Mouse (Mus musculus) hindbrain, embryonic 15.5 days (tissue): Measurements from ENCODE around the gene Lin37. TPM values are rescaled to one million over a fixed set of nuclear protein-coding genes. Genes with fewer than 3 reads are reported as not detected.

ENCODE experiments used
- ATAC-seq: fragments of 200-750 bp; cut with Nextera tagmentation; 2 replicates; pipeline ENCODE4 v1.8.0; 2017; ENCODE audit warnings: low read depth, moderate number of reproducible peaks, moderate TSS enrichment; ENCODE audit not compliant: low FRiP score
- H3K27ac ChIP-seq: fragments of 300-500 bp; sonication (generic); replicated peaks from 2 replicates; pipeline ENCODE4 v1.5.1; 2015; ENCODE audit warnings: mild to moderate bottlenecking, inconsistent platforms
- H3K27me3 ChIP-seq: fragments of 300-500 bp; sonication (generic); 2 replicates; pipeline ENCODE4 v1.6.1; 2015; ENCODE audit warnings: control low read depth, inconsistent platforms
- H3K36me3 ChIP-seq: fragments of 300-500 bp; sonication (generic); 2 replicates; pipeline ENCODE4 v1.6.1; 2015; ENCODE audit warnings: control low read depth, inconsistent platforms
- H3K4me1 ChIP-seq: fragments of 300-500 bp; sonication (generic); replicated peaks from 2 replicates; pipeline ENCODE4 v1.6.1; 2015; ENCODE audit warnings: control low read depth, inconsistent platforms
- H3K4me2 ChIP-seq: fragments of 300-500 bp; sonication (generic); 2 replicates; pipeline ENCODE4 v1.6.1; 2015; ENCODE audit warnings: moderate library complexity, mild to moderate bottlenecking, inconsistent platforms
- H3K4me3 ChIP-seq: fragments of 300-500 bp; sonication (generic); 2 replicates; pipeline ENCODE4 v1.5.1; 2015; ENCODE audit warnings: mild to moderate bottlenecking, inconsistent platforms
- H3K9ac ChIP-seq: fragments of 300-500 bp; sonication (generic); 2 replicates; pipeline ENCODE4 v1.6.1; 2015; ENCODE audit warnings: inconsistent platforms
- H3K9me3 ChIP-seq: fragments of 300-500 bp; sonication (generic); 2 replicates; pipeline ENCODE4 v1.6.1; 2016; ENCODE audit warnings: control low read depth, inconsistent platforms
- WGBS: fragments of 180-500 bp; shearing (Covaris S2); methylation state at CpG from one replicate; pipeline ENCODE4 v1.1.7; 2015; 5-methylcytosine and 5-hydroxymethylcytosine counted together
- microRNA-seq: library from miRNA; unstranded; fragments of <30 nt; microRNA quantifications from one replicate; pipeline ENCODE4, GENCODE M21; 2016
- polyA plus RNA-seq: library from polyadenylated mRNA; unstranded; fragments of >200 nt; fragmentation: Nextera tagmentation; extraction: Ambion mirVana; gene quantifications from 2 replicates; pipeline ENCODE4 v1.2.1, GENCODE M21; 2015

Lin37 gene
- polyA plus RNA-seq, 1 experiment from 2014 or later, result 53.1 TPM

GRCm38 (mm10) chr7:30518325-30518724, 41.3 kb downstream of the Lin37 start:
- WGBS, result 50% methylated on average over 8 of the region's 8 CpGs
- ATAC-seq, result no peak
- no peaks in the 10 kb centered on the region for H3K9me3 ChIP-seq

GRCm38 (mm10) chr7:30515003-30515760, 44.5 kb downstream of the Lin37 start:
- H3K27me3 ChIP-seq, result no peaks in the 10 kb centered on the region
- no peaks in the 10 kb centered on the region for H3K36me3 ChIP-seq
- H3K27ac ChIP-seq, result no peak overlapping the region
- no peaks in the 10 kb centered on the region for H3K4me1 ChIP-seq
- H3K9ac ChIP-seq, result no peak overlapping the region
- H3K4me2 ChIP-seq, result no peak overlapping the region
- WGBS, result 58% methylated on average over 24 of the region's 24 CpGs
- H3K4me3 ChIP-seq, result no peak overlapping the region
- no peaks in the 10 kb centered on the region for H3K9me3 ChIP-seq
- ATAC-seq, result no peak

More at GRCm38 (mm10) chr7:30518325-30518724, 41.3 kb downstream of the Lin37 start:
- H3K9ac ChIP-seq, result no peak overlapping the region
- H3K36me3 ChIP-seq, result peaks cover 7% of the 10 kb centered on the region
- no peak overlapping the region for H3K4me2 ChIP-seq
- H3K4me3 ChIP-seq, result no peak overlapping the region
- no peaks in the 10 kb centered on the region for H3K27me3 ChIP-seq
- H3K4me1 ChIP-seq, result no peaks in the 10 kb centered on the region
- H3K27ac ChIP-seq, result no peak overlapping the region

- WGBS, result 76% methylated on average over 4 of the region's 4 CpGs
Measured at GRCm38 (mm10) chr7:30508061-30508460, 51.6 kb downstream of the Lin37 start.

More at GRCm38 (mm10) chr7:30508061-30508460, 51.6 kb downstream of the Lin37 start:
- Histone ChIP-seq H3K27ac (no peak overlapping the region), H3K4me1 (no peaks in the 10 kb centered on the region), H3K9ac (no peak overlapping the region), H3K9me3 (no peaks in the 10 kb centered on the region), H3K27me3 (no peaks in the 10 kb centered on the region), H3K36me3 (no peaks in the 10 kb centered on the region), H3K4me3 (no peak overlapping the region), H3K4me2 (no peak overlapping the region)
- no peak for ATAC-seq

Small RNA genes within 50 kb of the gene (microRNA-seq; reads per million reads assigned to microRNA genes)
- gene Gm38670 (not detected), gene Mir3569 (not detected)

Other genes with a start within 250 kb of the Lin37 start
- 17.1 and 19.1 TPM in 2 replicates for gene Syne4, start 245.0 kb downstream of the Lin37 start, polyA plus RNA-seq
- gene E130208F15Rik, start 238.1 kb downstream of the Lin37 start, polyA plus RNA-seq, result 0.98 TPM in 1 of 2 replicates, not detected in the other
- 16.2 and 17.3 TPM in 2 replicates for gene Sdhaf1, start 235.9 kb downstream of the Lin37 start, polyA plus RNA-seq
- 14.3 and 15.7 TPM in 2 replicates for gene Lrfn3, start 197.1 kb downstream of the Lin37 start, polyA plus RNA-seq
- 28.9 and 39.1 TPM in 2 replicates for gene Tyrobp, start 146.1 kb downstream of the Lin37 start, polyA plus RNA-seq
- 0.53 and 0.56 TPM in 2 replicates for gene Hcst, start 140.0 kb downstream of the Lin37 start, polyA plus RNA-seq
- 2.4 and 2.9 TPM in 2 replicates for gene Nfkbid, start 138.1 kb downstream of the Lin37 start, polyA plus RNA-seq
- 674 and 762 TPM in 2 replicates for gene Aplp1, start 114.3 kb downstream of the Lin37 start, polyA plus RNA-seq
- 4.7 and 7.3 TPM in 2 replicates for gene Kirrel2, start 102.1 kb downstream of the Lin37 start, polyA plus RNA-seq
- gene Nphs1, start 101.5 kb downstream of the Lin37 start, polyA plus RNA-seq, result 1.1 and 1.2 TPM in 2 replicates
- 0.36 TPM in 1 of 2 replicates, not detected in the other for gene Prodh2, start 66.2 kb downstream of the Lin37 start, polyA plus RNA-seq
- gene Arhgap33, start 24.8 kb downstream of the Lin37 start, polyA plus RNA-seq, result 101 and 135 TPM in 2 replicates
- gene Hspb6, start 7.7 kb downstream of the Lin37 start, polyA plus RNA-seq, result 11.1 and 13.2 TPM in 2 replicates
- gene Proser3, start 7.5 kb downstream of the Lin37 start, polyA plus RNA-seq, result 8.4 and 9.1 TPM in 2 replicates
- gene U2af1l4, start 3.5 kb upstream of the Lin37 start, polyA plus RNA-seq, result 89.7 and 92.1 TPM in 2 replicates
- gene Gm49396, start 3.5 kb upstream of the Lin37 start, polyA plus RNA-seq, result 15.4 and 17.5 TPM in 2 replicates
- 124 and 134 TPM in 2 replicates for gene Psenen, start 3.8 kb upstream of the Lin37 start, polyA plus RNA-seq
- gene Igflr1, start 5.6 kb upstream of the Lin37 start, polyA plus RNA-seq, result 5.5 and 6.0 TPM in 2 replicates
- 9.2 and 9.8 TPM in 2 replicates for gene Kmt2b, start 28.9 kb upstream of the Lin37 start, polyA plus RNA-seq
- 0.10 and 0.37 TPM in 2 replicates for gene Zbtb32, start 39.1 kb upstream of the Lin37 start, polyA plus RNA-seq
- gene Upk1a, start 53.0 kb upstream of the Lin37 start, polyA plus RNA-seq, result 0.51 and 0.82 TPM in 2 replicates
- 1,185 and 1,301 TPM in 2 replicates for gene Cox6b1, start 66.3 kb upstream of the Lin37 start, polyA plus RNA-seq
- gene Etv2, start 76.0 kb upstream of the Lin37 start, polyA plus RNA-seq, result not detected in 2 replicates
- 131 and 139 TPM in 2 replicates for gene Rbm42, start 90.5 kb upstream of the Lin37 start, polyA plus RNA-seq
- gene Haus5, start 105.2 kb upstream of the Lin37 start, polyA plus RNA-seq, result 25.9 and 29.9 TPM in 2 replicates
- not detected in 2 replicates for gene Pmis2, start 111.8 kb upstream of the Lin37 start, polyA plus RNA-seq
- gene 2200002J24Rik, start 139.1 kb upstream of the Lin37 start, polyA plus RNA-seq, result not detected in 2 replicates
- 3.1 and 3.3 TPM in 2 replicates for gene Atp4a, start 152.4 kb upstream of the Lin37 start, polyA plus RNA-seq
- gene Tmem147, start 169.7 kb upstream of the Lin37 start, polyA plus RNA-seq, result 273 and 284 TPM in 2 replicates
- gene Gapdhs, start 183.8 kb upstream of the Lin37 start, polyA plus RNA-seq, result 0.79 and 1.4 TPM in 2 replicates
- 2.2 TPM in 2 replicates for gene Sbsn, start 191.6 kb upstream of the Lin37 start, polyA plus RNA-seq
- gene Dmkn, start 203.9 kb upstream of the Lin37 start, polyA plus RNA-seq, result 2.0 and 3.0 TPM in 2 replicates
- 0.52 and 2.8 TPM in 2 replicates for gene Krtdap, start 228.1 kb upstream of the Lin37 start, polyA plus RNA-seq